Mouse (Mus musculus) forebrain, embryonic 11.5 days (tissue): ENCODE results near the gene Pigt. TPM values are rescaled to one million over a fixed set of nuclear protein-coding genes. Genes with fewer than 3 reads are reported as not detected.

Experiments
- ATAC-seq: fragments of 200-750 bp; cut with Nextera tagmentation; replicated peaks from 2 replicates; pipeline ENCODE4 v1.8.0; 2017; ENCODE audit warnings: moderate TSS enrichment; ENCODE audit not compliant: low FRiP score
- DNase-seq: peaks from one replicate; pipeline ENCODE4 v3.0.0-alpha.2; 2017; ENCODE audit warnings: low spot score
- H3K27ac ChIP-seq: fragments of 300-500 bp; sonication (generic); 2 replicates; pipeline ENCODE4 v1.5.1; 2014; ENCODE audit warnings: low read depth, low read length
- H3K27me3 ChIP-seq: fragments of 300-500 bp; sonication (generic); 2 replicates; pipeline ENCODE4 v1.6.1; 2014; ENCODE audit warnings: mild to moderate bottlenecking, low read length, mixed read lengths; ENCODE audit not compliant: control insufficient read depth, insufficient read depth
- H3K36me3 ChIP-seq: fragments of 300-500 bp; sonication (generic); 2 replicates; pipeline ENCODE4 v1.6.1; 2014; ENCODE audit warnings: mild to moderate bottlenecking, low read length, moderate library complexity, mixed read lengths; ENCODE audit not compliant: control insufficient read depth, insufficient read depth
- H3K4me1 ChIP-seq: fragments of 300-500 bp; sonication (generic); replicated peaks from 2 replicates; pipeline ENCODE4 v1.6.1; 2014; ENCODE audit warnings: low read length, mixed read lengths; ENCODE audit not compliant: control insufficient read depth, insufficient read depth
- H3K4me2 ChIP-seq: fragments of 300-500 bp; sonication (generic); 2 replicates; pipeline ENCODE4 v1.6.1; 2014; ENCODE audit warnings: low read depth, mild to moderate bottlenecking, low read length, moderate library complexity, mixed read lengths; ENCODE audit not compliant: severe bottlenecking
- H3K4me3 ChIP-seq: fragments of 300-500 bp; sonication (generic); 2 replicates; pipeline ENCODE4 v1.5.1; 2014; ENCODE audit warnings: low read depth, low read length
- H3K9ac ChIP-seq: fragments of 300-500 bp; sonication (generic); 2 replicates; pipeline ENCODE4 v1.6.1; 2014; ENCODE audit warnings: low read length
- H3K9me3 ChIP-seq: fragments of 300-500 bp; sonication (generic); 2 replicates; pipeline ENCODE4 v1.6.1; 2016; ENCODE audit warnings: low read length, mixed read lengths; ENCODE audit not compliant: control insufficient read depth
- WGBS: fragments of 180-500 bp; shearing (Covaris S2); extraction: QIAGEN DNeasy Blood & Tissue Kit; methylation state at CpG from one replicate; pipeline ENCODE4 v1.1.7; 2014; 5-methylcytosine and 5-hydroxymethylcytosine counted together
- polyA plus RNA-seq: library from polyadenylated mRNA; unstranded; fragments of >200 nt; fragmentation: Nextera tagmentation; extraction: Ambion mirVana; gene quantifications from 2 replicates; pipeline ENCODE4 v1.2.1, GENCODE M21; 2014

Gene Pigt
- polyA plus RNA-seq, 1 experiment from 2014 or later = 51.3 TPM

DNA sequence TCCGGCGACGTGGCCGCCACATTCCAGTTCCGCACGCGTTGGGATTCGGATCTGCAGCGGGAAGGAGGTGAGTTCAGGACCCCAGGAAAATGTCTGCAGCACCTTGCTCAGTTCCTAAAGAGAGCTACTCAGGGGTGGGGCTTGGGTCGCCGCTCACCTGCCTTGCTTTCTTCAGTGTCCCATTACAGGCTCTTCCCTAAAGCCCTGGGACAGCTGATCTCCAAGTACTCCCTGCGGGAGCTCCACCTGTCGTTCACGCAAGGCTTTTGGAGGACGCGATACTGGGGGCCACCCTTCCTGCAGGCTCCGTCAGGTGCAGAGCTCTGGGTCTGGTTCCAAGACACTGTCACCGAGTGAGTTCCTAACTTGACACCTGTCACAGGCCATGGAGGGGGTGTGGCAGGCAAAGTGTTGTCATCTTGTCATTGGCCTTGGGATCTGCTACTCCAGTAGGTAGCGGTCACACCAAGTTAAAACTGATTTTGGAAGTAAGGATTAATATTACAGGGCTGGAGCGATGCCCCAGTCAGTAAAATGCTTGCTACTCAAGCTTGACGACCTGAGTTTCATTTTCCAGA is 460 bp downstream of the Pigt start:
- H3K9me3 ChIP-seq = no peaks in the 10 kb centered on the region
- no peak overlapping the region for H3K27ac ChIP-seq
- peaks cover 5% of the 10 kb centered on the region for H3K36me3 ChIP-seq
- WGBS = 5% methylated on average over 21 of the region's 21 CpGs
- ATAC-seq (peak; percentile 38), DNase-seq (no peak)
- H3K9ac ChIP-seq = peak overlapping the region; percentile 67
- peak overlapping the region; percentile 88 for H3K4me3 ChIP-seq
- H3K4me2 ChIP-seq = peak overlapping the region; percentile 91
- no peaks in the 10 kb centered on the region for H3K27me3 ChIP-seq
- H3K4me1 ChIP-seq = no peaks in the 10 kb centered on the region; the same call in 1 of the 2 replicates

GRCm38 (mm10) chr2:164499317-164499716 is 2.0 kb downstream of the Pigt start:
- ATAC-seq = no peak

GRCm38 (mm10) chr2:164500511-164500910 is 3.2 kb downstream of the Pigt start:
- peaks cover 19% of the 10 kb centered on the region for H3K36me3 ChIP-seq

More at GRCm38 (mm10) chr2:164499317-164499716, 2.0 kb downstream of the Pigt start:
- Histone ChIP-seq H3K27me3 (no peaks in the 10 kb centered on the region), H3K4me2 (no peak overlapping the region), H3K36me3 (peaks cover 13% of the 10 kb centered on the region), H3K9ac (no peak overlapping the region), H3K27ac (no peak overlapping the region), H3K4me3 (no peak overlapping the region), H3K9me3 (no peaks in the 10 kb centered on the region), H3K4me1 (no peaks in the 10 kb centered on the region; the same call in 1 of the 2 replicates)
- DNase-seq = no peak
- 72% methylated on average over 5 of the region's 5 CpGs for WGBS

GRCm38 (mm10) chr2:164504919-164505318 is 7.6 kb downstream of the Pigt start:
- DNase-seq (no peak), ATAC-seq (no peak)
- WGBS = 98% methylated on average over 3 of the region's 3 CpGs
- Histone ChIP-seq H3K9ac (no peak overlapping the region), H3K9me3 (peaks cover 3% of the 10 kb centered on the region; the same call in 1 of the 2 replicates), H3K27me3 (no peaks in the 10 kb centered on the region), H3K4me2 (no peak overlapping the region), H3K4me3 (no peak overlapping the region), H3K4me1 (no peaks in the 10 kb centered on the region), H3K36me3 (peaks cover 21% of the 10 kb centered on the region), H3K27ac (no peak overlapping the region)

More at GRCm38 (mm10) chr2:164500511-164500910, 3.2 kb downstream of the Pigt start:
- Histone ChIP-seq H3K9me3 (peaks cover 3% of the 10 kb centered on the region; the same call in 1 of the 2 replicates), H3K27me3 (no peaks in the 10 kb centered on the region), H3K4me3 (no peak overlapping the region), H3K27ac (no peak overlapping the region), H3K9ac (no peak overlapping the region), H3K4me1 (no peaks in the 10 kb centered on the region; the same call in 1 of the 2 replicates), H3K4me2 (no peak overlapping the region)
- DNase-seq (no peak), ATAC-seq (no peak)
- WGBS = 92% methylated on average over 7 of the region's 7 CpGs

DNA sequence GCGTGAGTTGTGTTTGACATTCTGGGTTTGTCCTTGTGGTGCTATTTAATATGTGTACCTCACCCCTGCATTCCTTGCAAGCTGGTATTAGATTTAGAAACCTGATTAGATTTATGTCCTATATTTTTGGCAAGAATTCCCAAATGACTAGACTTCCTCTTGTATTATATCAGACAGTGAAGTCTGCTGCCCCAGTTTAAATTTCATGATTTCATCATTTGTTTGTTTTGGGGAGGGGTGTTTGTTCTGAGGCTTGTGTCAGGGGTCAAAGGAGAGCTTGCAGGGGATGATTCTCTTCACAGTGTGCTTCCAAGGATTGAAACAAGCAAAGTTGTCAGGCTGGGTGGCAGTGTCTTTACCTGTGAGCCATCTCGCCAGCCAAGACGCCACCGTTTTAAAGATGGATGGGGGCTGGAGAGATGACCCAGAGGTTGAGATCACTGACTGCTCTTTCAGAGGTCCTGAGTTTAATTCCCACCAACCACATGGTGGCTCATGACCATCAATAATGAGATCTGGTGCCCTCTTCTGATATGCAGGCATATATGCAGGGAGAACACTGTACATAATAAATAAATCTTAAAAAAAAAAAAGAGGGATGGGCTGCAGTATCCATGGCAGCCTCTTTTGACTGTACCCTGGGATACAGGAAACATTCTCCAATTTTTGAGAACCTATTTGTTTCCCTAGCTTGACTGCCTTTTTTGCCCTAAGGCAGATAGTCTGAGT is 8.5 kb downstream of the Pigt start:
- H3K27ac ChIP-seq = no peak overlapping the region
- H3K36me3 ChIP-seq = peaks cover 21% of the 10 kb centered on the region
- no peak overlapping the region for H3K9ac ChIP-seq
- H3K9me3 ChIP-seq = peaks cover 3% of the 10 kb centered on the region; the same call in 1 of the 2 replicates
- ATAC-seq (no peak), DNase-seq (no peak)
- 92% methylated on average over 4 of the region's 4 CpGs for WGBS
- H3K27me3 ChIP-seq = no peaks in the 10 kb centered on the region
- H3K4me3 ChIP-seq = no peak overlapping the region
- H3K4me2 ChIP-seq = no peak overlapping the region
- no peaks in the 10 kb centered on the region for H3K4me1 ChIP-seq

GRCm38 (mm10) chr2:164507811-164508210 is 10.5 kb downstream of the Pigt start:
- WGBS = 81% methylated on average over 19 of the region's 19 CpGs

GRCm38 (mm10) chr2:164510621-164511190 is 13.4 kb downstream of the Pigt start:
- H3K4me1 ChIP-seq = no peaks in the 10 kb centered on the region
- no peak overlapping the region for H3K4me2 ChIP-seq
- no peak overlapping the region for H3K9ac ChIP-seq
- no peak overlapping the region for H3K27ac ChIP-seq
- no peak overlapping the region for H3K4me3 ChIP-seq
- WGBS = 45% methylated on average over 5 of the region's 5 CpGs
- no peak for DNase-seq
- no peaks in the 10 kb centered on the region for H3K27me3 ChIP-seq
- no peaks in the 10 kb centered on the region for H3K9me3 ChIP-seq
- peaks cover 2% of the 10 kb centered on the region; the same call in 1 of the 2 replicates for H3K36me3 ChIP-seq
- no peak for ATAC-seq

More at GRCm38 (mm10) chr2:164507811-164508210, 10.5 kb downstream of the Pigt start:
- no peak overlapping the region for H3K27ac ChIP-seq
- H3K36me3 ChIP-seq = peaks cover 16% of the 10 kb centered on the region
- no peak overlapping the region for H3K4me3 ChIP-seq
- no peaks in the 10 kb centered on the region for H3K27me3 ChIP-seq
- no peak overlapping the region for H3K9ac ChIP-seq
- H3K9me3 ChIP-seq = peaks cover 3% of the 10 kb centered on the region; the same call in 1 of the 2 replicates
- no peaks in the 10 kb centered on the region for H3K4me1 ChIP-seq
- ATAC-seq (no peak), DNase-seq (no peak)
- H3K4me2 ChIP-seq = no peak overlapping the region

DNA sequence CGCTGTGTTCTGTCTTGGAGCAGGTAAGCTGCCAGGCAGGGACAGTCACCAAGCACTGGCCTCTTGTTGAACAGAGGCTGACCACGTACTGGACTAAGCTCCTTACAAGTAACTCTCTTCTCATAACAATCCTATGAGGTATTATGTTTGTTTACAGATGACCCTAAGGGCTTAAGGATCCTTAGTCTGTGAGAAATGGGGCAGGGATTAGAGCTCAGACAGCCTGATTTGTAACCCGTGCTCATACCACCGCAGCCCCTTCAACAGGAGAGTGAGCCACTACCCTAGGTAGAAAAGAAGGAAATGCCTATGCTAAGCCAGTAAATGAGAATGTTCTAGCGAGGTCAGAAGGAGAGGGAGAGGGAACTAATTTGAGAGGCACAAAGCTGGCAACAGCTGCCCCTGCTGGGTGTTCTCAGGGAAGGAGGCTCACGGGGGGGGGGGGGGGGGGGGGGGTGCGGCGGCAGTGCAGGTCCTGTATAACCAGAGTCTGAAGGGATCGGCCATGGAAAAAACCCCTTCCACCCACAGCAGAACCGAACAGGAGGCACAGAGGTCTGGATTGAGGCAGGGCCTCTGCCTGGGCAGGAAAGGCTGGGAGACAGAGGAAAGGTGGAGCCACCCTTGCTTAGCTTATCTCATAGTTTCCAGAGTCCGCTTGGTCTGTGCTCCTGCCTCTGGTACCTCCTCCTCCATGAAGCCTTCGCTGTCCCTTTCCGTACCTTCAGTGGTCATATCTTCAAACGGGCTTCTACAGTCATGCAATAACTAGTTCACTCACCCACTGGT is 15.0 kb downstream of the Pigt start:
- 70% methylated on average over 11 of the region's 14 CpGs for WGBS
- no peaks in the 10 kb centered on the region for H3K4me1 ChIP-seq
- no peaks in the 10 kb centered on the region for H3K27me3 ChIP-seq
- H3K36me3 ChIP-seq = no peaks in the 10 kb centered on the region
- H3K9me3 ChIP-seq = no peaks in the 10 kb centered on the region
- no peak for DNase-seq
- H3K4me2 ChIP-seq = no peak overlapping the region
- ATAC-seq = no peak
- no peak overlapping the region for H3K27ac ChIP-seq
- H3K4me3 ChIP-seq = no peak overlapping the region
- H3K9ac ChIP-seq = no peak overlapping the region
